Mouse (Mus musculus) heart, postnatal 0 days (tissue): ENCODE measurements around the gene Ccdc97. TPM values are rescaled to one million over a fixed set of nuclear protein-coding genes. Genes with fewer than 3 reads are reported as not detected.

Source experiments
- ATAC-seq: fragments of 200-750 bp; cut with Nextera tagmentation; 2 replicates; pipeline ENCODE4 v1.8.0; 2017; ENCODE audit warnings: low read depth, moderate number of reproducible peaks, moderate library complexity; ENCODE audit not compliant: insufficient read depth
- DNase-seq: peaks from one replicate; pipeline ENCODE4 v3.0.0-alpha.2; 2016; ENCODE audit warnings: low spot score
- H3K27ac ChIP-seq: fragments of 300-500 bp; sonication (generic); 2 replicates; pipeline ENCODE4 v1.5.1; 2014; ENCODE audit warnings: low read depth, mild to moderate bottlenecking
- H3K27me3 ChIP-seq: fragments of 300-500 bp; sonication (generic); 2 replicates; pipeline ENCODE4 v1.6.1; 2014; ENCODE audit warnings: low read length, mixed read lengths; ENCODE audit not compliant: control insufficient read depth, insufficient read depth
- H3K36me3 ChIP-seq: fragments of 300-500 bp; sonication (generic); replicated peaks from 2 replicates; pipeline ENCODE4 v1.6.1; 2014; ENCODE audit warnings: low read length, mixed read lengths; ENCODE audit not compliant: control insufficient read depth, insufficient read depth
- H3K4me1 ChIP-seq: fragments of 300-500 bp; sonication (generic); 2 replicates; pipeline ENCODE4 v1.6.1; 2014; ENCODE audit warnings: antibody characterized with exemption; ENCODE audit not compliant: control insufficient read depth, insufficient read depth
- H3K4me2 ChIP-seq: fragments of 300-500 bp; sonication (generic); 2 replicates; pipeline ENCODE4 v1.6.1; 2014; ENCODE audit warnings: low read depth, mild to moderate bottlenecking, low read length, moderate library complexity
- H3K4me3 ChIP-seq: fragments of 300-500 bp; sonication (generic); 2 replicates; pipeline ENCODE4 v1.5.1; 2014; ENCODE audit warnings: low read depth, low read length
- H3K9ac ChIP-seq: fragments of 300-500 bp; sonication (generic); replicated peaks from 2 replicates; pipeline ENCODE4 v1.6.1; 2014; ENCODE audit warnings: low read depth, low read length, mixed read lengths
- H3K9me3 ChIP-seq: fragments of 300-500 bp; sonication (generic); replicated peaks from 2 replicates; pipeline ENCODE4 v1.6.1; 2016; ENCODE audit warnings: low read length; ENCODE audit not compliant: control insufficient read depth
- CTCF ChIP-seq: IDR thresholded peaks from 2 replicates; pipeline ENCODE4 v1.5.1; 2016; ENCODE audit warnings: antibody characterized with exemption, control low read depth, low read depth
- EP300 ChIP-seq: IDR thresholded peaks from 2 replicates; pipeline ENCODE4 v1.6.1; 2016; ENCODE audit warnings: antibody characterized with exemption, low read depth
- WGBS: fragments of 180-500 bp; shearing (Covaris S2); extraction: QIAGEN DNeasy Blood & Tissue Kit; methylation state at CpG from one replicate; pipeline ENCODE4 v1.1.7; 2014; 5-methylcytosine and 5-hydroxymethylcytosine counted together
- polyA plus RNA-seq: library from polyadenylated mRNA; unstranded; fragments of >200 nt; fragmentation: Nextera tagmentation; extraction: Ambion mirVana; gene quantifications from 2 replicates; pipeline ENCODE4 v1.2.1, GENCODE M21; 2015
- total RNA-seq: library from RNA; depleted of rRNA; stranded (reverse); fragments of >200 nt; gene quantifications from 2 replicates; pipeline ENCODE4 v1.2.3, GENCODE M21; 2014; ENCODE audit warnings: low replicate concordance

Ccdc97 gene
- total and polyA plus RNA-seq, 2 experiments from 2014 or later, result 11.6 to 13.3 TPM

DNA sequence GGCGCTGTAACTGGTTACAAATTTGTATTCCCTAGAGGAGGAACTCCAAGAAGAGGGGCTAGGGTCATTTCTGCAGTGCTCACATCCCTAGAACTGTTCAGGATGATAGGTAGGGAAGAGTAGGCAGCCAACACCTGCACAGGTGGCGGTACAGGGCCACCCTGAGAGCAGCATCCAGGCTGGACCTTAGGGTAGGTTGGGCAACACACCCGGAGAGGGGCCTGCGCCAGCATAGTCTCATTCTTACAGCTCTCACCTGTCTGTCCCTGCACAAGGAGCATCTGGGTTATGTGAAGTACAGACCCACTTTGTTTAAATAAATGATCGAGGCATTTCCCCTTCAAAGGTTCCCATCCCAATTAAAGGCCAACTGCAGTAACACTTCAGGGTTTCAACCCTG is 1.9 kb upstream of the Ccdc97 start:
- ATAC-seq, result no peak
- no peaks in the 10 kb centered on the region for H3K27me3 ChIP-seq
- no peak overlapping the region for H3K27ac ChIP-seq
- no peak overlapping the region for H3K4me3 ChIP-seq
- H3K4me2 ChIP-seq, result no peak overlapping the region
- H3K4me1 ChIP-seq, result peaks cover 18% of the 10 kb centered on the region
- no peak for TF ChIP-seq EP300
- TF ChIP-seq CTCF, result no peak
- H3K9ac ChIP-seq, result no peak overlapping the region
- 89% methylated on average over 5 of the region's 5 CpGs for WGBS
- no peak for DNase-seq
- no peaks in the 10 kb centered on the region for H3K9me3 ChIP-seq
- peaks cover 57% of the 10 kb centered on the region for H3K36me3 ChIP-seq

DNA sequence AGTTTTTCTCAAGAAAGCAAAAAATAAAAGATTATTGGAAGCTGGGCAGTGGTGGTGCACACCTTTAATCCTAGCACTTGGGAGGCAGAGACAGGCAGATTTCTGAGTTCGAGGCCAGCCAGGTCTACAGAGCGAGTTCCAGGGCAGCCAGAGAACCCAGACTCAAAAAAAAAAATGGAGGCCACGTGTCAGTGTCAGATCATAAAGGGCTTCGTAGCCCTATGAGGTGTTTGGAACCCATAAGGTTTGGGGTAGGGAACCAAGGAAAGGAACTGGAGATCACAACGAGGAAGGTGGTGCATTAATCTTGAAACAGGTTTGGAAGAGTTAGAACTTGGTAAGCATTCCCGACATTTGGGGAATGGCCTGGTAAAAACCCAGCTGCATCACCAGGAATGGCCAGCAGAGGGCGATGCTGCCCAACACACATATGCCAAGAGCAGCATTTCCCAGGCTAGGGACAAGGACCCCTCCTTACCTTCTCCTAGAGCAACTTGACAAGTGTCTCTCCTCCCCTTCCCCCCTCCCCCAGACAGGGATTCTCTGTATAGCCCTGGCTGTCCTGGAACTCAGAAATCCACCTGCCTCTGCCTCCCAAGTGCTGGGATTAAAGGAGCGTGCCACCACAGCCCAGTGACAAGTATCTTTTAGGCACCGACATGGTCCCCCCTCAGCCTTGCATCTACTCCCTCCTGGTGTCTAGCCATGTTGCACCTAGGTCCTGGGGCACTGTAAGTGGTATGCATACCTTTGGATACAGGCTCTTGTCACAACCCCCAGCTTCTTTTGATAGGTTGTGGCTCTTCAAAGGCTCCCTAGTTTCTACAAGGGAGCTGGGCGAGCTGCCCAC is 1.1 kb upstream of the Ccdc97 start:
- no peak overlapping the region for H3K4me2 ChIP-seq
- peak; percentile 70 for DNase-seq
- no peaks in the 10 kb centered on the region for H3K9me3 ChIP-seq
- WGBS, result 54% methylated on average over 10 of the region's 10 CpGs
- no peak overlapping the region for H3K4me3 ChIP-seq
- TF ChIP-seq EP300 (no peak), CTCF (peak; percentile 92)
- no peak overlapping the region for H3K9ac ChIP-seq
- peaks cover 57% of the 10 kb centered on the region for H3K36me3 ChIP-seq
- no peaks in the 10 kb centered on the region for H3K27me3 ChIP-seq
- ATAC-seq, result no peak; the same call in 1 of the 2 replicates
- H3K4me1 ChIP-seq, result peaks cover 18% of the 10 kb centered on the region
- H3K27ac ChIP-seq, result peak overlapping the region; percentile 93

DNA sequence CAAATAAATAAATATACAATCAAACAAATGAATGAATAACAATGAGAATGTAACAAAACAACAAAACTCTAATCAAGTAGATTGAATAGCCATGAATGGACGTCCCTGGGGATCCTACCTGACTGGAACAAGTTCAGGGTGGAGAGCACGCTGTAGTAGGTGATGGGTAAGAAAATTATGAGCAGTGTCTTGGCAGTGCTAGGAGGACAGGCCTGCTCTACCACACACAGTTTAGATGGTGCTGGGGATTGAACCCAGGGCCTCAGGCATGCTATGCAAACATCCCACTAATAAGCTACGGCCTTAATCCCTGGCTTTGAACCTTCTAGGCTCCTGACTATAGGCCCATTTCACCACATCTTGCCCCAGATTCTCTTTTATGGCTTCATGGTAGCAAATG is 1.4 kb downstream of the Ccdc97 start:
- no peak for ATAC-seq

DNA sequence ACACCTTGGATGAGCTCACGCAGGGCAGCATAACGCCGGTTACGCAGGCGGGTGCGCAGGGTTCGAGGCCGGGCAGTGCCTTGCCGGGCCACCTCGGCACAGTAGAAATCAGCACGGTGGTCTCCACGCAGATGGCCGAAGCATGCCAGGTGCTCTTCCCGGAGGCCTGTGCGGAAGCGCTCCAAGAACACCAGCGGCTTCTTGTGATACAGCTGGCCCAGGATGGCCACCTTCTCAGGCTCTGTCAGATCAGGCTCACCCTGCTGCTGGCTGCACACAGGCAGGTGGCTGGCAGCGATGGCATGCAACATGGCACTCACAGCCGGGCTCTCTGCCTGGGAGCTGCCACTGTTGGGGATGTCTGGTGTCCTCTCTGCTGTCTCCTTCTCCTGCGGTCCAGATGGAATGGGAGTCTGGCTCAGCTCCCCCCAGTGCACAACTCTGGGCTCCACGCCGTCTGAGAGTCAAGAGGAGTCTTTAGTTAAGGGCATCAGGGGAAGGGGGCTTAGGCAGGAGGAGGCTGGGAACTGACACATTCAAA is 3.1 kb downstream of the Ccdc97 start:
- Histone ChIP-seq H3K36me3 (peaks cover 52% of the 10 kb centered on the region), H3K27ac (no peak overlapping the region), H3K4me3 (no peak overlapping the region), H3K4me1 (peaks cover 32% of the 10 kb centered on the region), H3K9me3 (no peaks in the 10 kb centered on the region), H3K4me2 (no peak overlapping the region), H3K9ac (no peak overlapping the region), H3K27me3 (no peaks in the 10 kb centered on the region)
- DNase-seq, result no peak
- TF ChIP-seq EP300, result no peak
- TF ChIP-seq CTCF, result no peak
- WGBS, result 92% methylated on average over 21 of the region's 22 CpGs
- no peak for ATAC-seq

More for the DNA sequence above, 1.4 kb downstream of the Ccdc97 start:
- whole genome bisulfite sequencing, result 82% methylated on average over 3 of the region's 3 CpGs
- H3K36me3 ChIP-seq, result peaks cover 57% of the 10 kb centered on the region
- H3K27ac ChIP-seq, result no peak overlapping the region
- H3K9ac ChIP-seq, result no peak overlapping the region
- TF ChIP-seq EP300 (no peak), CTCF (no peak)
- H3K9me3 ChIP-seq, result no peaks in the 10 kb centered on the region
- no peak for DNase-seq
- H3K27me3 ChIP-seq, result no peaks in the 10 kb centered on the region
- no peak overlapping the region; the same call in 1 of the 2 replicates for H3K4me2 ChIP-seq
- no peak overlapping the region for H3K4me3 ChIP-seq
- peaks cover 18% of the 10 kb centered on the region for H3K4me1 ChIP-seq

DNA sequence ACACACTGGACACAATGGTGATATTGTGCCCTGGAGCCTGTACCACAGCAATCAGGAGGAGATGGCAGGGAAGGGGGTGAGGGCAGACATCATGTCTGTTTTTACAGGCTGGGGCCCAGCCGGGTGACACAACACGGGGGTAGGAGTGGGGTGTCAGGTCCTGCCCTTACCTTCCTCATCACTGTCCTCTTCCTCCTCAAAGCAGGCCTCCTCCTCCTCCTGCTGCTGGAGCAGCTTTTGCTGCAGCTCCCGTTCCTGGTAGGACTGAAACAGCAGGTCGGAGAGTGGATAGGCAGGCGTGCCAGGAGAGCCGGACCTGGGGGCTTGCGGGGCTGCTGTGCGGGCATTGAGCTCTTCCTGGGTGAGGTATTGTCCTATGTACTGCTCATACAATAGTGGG is 4.3 kb downstream of the Ccdc97 start:
- Histone ChIP-seq H3K36me3 (peaks cover 46% of the 10 kb centered on the region), H3K27me3 (no peaks in the 10 kb centered on the region), H3K4me2 (no peak overlapping the region), H3K4me1 (peaks cover 42% of the 10 kb centered on the region), H3K27ac (no peak overlapping the region), H3K9ac (no peak overlapping the region), H3K9me3 (no peaks in the 10 kb centered on the region), H3K4me3 (no peak overlapping the region)
- no peak for ATAC-seq
- WGBS, result 82% methylated on average over 8 of the region's 8 CpGs
- no peak for TF ChIP-seq EP300
- no peak for TF ChIP-seq CTCF
- DNase-seq, result no peak
